Mouse (Mus musculus): ENCODE measurements around the gene Bcas3. TPM values are rescaled to one million over a fixed set of nuclear protein-coding genes. Genes with fewer than 3 reads are reported as not detected.

The Bcas3 gene
- total RNA-seq, 2 experiments from 2014 or later: 19.8 to 22.1 TPM

GRCm38 (mm10) chr11:85367823-85368222 is 14.9 kb downstream of the Bcas3 start:
- no peak for ATAC-seq (replicated peaks; ENCODE audit: poor library complexity)

DNA sequence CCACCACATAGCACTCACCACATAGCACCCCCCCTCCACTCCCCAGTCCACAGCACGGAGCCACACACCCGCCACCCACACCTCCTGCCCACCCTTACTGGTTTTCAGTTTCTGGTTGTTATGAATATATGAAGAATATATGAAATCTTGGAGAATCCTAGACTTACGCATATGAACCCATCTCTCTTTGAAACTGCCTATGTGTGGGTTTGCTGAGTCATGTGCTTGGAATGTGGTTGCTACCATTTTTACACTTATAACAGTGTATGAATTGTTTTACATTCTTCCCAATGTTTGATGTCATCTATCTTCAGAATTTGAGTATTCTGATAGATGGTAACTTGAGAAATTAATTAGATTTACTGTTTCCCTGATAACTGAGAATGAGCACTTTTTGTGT is 26.1 kb downstream of the Bcas3 start:
- ATAC-seq (replicated peaks; ENCODE audit: poor library complexity): no peak

DNA sequence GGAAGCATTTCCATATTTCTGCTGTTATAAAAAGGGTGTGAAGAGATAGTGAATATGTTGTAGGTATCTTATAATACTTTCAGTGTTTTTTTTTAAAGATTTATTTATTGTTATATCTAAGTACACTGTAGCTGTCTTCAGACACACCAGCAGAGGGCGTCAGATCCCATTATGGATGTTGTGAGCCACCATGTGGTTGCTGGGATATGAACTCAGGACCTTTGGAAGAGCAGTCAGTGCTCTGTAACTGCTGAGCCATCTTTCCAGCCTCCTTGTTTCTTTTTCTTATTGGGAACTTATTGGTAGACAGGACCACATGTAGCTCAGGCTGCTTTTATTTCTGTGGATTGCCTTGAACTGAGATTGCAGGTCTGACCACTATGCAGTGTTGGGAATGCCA is 27.1 kb downstream of the Bcas3 start:
- ATAC-seq (replicated peaks; ENCODE audit: poor library complexity): no peak

GRCm38 (mm10) chr11:85382055-85382454 is 29.1 kb downstream of the Bcas3 start:
- ATAC-seq (replicated peaks; ENCODE audit: poor library complexity): peak; percentile 91

DNA sequence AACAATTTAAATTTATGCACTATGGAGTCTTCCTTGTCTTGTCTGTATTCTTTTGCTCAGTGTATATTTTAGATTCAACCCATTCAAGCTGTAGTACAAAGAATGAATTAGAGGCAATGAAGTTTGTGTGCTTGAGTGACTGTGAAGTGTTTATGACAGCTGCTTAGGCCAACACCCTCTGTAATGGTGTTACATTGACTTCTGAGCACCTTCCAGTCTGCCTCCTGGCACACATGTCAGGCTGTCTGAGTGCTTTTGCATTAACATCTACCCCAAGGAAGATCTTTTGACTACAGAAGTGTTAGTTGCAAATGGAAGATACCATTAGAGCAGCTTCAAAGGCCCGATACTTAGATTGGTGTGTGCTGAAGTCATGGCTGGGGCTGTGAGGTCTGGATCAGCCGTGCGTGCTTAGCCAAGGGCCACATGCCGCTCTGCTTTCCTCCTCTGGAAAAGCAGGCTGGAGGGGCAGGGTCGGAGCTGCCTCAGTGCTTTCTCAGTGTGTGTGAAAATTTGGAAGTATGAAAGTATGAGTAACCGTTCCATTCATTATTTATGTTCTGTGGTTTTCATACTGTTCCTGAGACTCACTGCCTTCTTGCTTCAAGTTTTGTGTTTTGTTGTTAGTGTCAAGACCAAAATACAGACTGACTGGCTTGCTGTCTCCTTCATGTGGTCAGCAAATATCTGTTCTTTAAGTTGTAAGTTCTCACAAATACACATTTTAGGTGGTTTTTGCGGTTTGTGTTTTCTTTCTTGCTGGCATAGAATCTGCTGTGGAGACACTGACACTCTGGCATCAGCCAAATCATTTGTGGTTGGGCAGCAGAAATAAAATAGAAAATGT is 31.2 kb downstream of the Bcas3 start:
- ATAC-seq (replicated peaks; ENCODE audit: poor library complexity): no peak

DNA sequence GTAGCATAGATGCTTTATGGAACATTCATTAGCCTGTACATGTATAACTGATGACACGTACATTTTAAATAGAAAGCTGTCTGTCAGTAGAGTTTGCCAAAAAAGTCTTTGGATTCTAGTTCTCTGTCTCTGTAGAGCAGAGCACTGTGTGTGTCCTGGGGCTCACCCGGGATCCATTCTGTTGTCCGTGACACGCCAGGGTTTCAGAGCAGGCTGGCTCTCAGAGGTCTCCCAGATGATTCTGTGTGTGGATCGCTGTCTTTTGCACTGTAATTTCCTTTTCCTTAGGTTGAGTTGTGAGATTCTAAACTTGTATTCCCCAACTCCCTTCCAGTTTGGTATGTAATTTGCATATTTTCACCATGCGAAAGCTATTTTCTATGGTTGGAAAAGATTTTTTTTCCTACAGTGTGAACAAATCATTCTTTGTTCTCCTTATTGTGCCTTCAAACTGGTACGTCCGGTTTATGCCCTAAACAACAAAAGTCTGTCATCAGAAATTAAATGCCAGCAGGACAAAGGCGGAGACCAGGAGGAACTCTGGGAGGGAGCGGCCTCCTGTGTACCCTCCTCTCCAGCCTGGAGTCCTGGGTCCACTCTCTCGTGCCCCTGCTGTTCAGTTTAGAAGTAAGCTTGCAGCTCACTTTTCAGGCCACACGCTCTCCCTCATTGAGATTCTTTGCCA is 39.4 kb downstream of the Bcas3 start:
- ATAC-seq (replicated peaks; ENCODE audit: poor library complexity): no peak

- ATAC-seq (replicated peaks; ENCODE audit: poor library complexity): no peak
These were observed 39.9 kb downstream of the Bcas3 start for GRCm38 (mm10) chr11:85392864-85393220.

GRCm38 (mm10) chr11:85393990-85394389 is 41.0 kb downstream of the Bcas3 start:
- no peak for ATAC-seq (replicated peaks; ENCODE audit: poor library complexity)

DNA sequence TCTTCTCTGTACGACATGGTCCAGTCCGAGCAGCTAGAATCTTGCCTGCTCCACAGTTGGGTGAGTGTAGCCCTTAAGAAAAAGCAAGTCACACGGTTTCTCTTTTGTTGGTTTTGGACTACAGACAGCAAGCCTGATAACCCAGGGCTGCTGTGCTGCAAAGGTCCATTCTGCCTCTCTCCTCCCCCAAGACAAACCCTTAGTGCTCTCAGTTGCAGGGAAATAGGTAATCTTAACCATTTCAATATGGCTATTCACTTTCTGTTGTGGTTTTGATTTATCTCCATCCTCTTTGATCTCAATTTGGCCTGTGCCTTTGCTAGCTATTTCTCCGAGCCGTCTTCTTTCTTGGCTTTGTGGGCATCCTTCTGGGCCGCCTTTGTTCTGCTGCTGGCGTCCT is 42.4 kb downstream of the Bcas3 start:
- no peak for ATAC-seq (replicated peaks; ENCODE audit: poor library complexity)

DNA sequence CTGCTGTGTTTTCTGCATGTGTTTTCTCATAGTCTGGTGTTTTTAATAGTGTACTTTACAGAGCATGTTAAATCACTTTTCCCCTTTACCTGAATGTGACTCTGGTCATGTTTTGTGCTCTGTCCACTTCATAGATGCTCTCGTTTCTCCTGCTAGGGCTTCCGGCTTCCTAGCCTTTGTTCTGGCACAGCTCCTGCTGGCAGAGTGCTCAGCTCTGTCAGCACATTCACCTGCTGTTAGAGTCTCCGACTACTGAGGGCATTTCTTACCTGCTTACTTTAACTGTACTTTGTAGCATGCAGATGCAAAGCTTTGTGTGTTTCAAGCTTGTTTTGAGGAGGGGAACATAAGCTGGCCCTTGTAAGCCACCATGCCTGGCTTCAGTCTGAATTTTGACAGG is 53.6 kb downstream of the Bcas3 start:
- ATAC-seq (replicated peaks; ENCODE audit: poor library complexity): no peak

DNA sequence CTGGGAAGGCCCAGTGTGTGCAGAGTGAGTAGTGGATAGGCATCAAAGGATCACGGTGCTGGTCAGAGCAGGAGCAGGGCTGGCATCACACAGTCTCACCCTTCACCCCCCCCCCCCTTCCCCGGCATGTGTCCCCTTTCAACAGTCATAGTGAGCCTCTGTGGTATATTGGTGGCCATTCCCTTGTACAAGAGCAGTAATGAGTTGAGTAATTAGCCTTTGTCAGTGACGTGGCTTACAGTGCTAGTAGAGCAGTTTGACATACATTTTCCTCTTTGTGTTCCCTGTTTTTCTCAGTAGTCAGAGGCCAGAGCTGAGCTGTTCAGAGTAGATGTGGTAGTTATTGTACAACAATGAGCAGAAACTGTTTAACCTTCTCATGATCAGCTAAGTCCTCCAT is 54.7 kb downstream of the Bcas3 start:
- ATAC-seq (replicated peaks; ENCODE audit: poor library complexity): no peak

GRCm38 (mm10) chr11:85412319-85412718 is 59.4 kb downstream of the Bcas3 start:
- ATAC-seq (replicated peaks; ENCODE audit: poor library complexity): no peak

DNA sequence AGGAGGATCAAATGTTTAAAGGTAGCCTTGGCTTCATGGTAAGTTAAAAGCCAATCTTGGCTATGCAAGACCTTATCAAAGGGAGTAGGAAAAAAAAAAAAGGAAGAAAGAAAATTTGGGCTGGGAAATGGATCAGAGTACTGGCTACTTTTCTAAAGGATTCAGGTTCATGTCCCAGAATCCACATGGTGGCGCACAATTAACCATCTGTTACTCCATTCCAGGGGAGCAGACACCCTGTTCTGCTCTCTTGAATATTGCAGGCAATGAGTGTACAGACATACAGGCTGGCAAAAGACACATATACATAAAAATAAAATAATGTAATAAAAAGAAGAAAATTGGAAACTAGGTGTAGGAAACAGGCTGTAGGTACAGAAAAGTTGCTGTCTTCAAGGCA is 61.5 kb downstream of the Bcas3 start:
- no peak for ATAC-seq (replicated peaks; ENCODE audit: poor library complexity)

DNA sequence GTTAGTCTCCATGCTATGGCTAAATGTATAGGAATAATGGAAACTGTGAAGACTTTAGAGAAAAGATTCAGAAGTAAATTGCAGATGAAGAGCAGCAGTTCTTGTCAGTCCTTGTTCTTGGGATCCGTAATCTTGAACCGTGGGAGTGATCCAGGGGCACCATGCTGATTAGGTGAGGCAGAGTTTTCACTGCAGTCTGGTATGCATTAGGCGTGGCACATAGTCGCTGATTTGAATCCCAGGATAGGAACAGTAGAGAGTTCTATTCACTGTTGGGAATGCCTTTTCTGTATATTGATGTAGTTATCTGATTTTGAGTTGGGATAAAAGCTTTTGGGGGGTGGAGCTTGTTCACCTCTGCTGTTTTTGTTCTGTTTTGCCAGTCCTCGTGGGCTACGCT is 74.4 kb downstream of the Bcas3 start:
- no peak for ATAC-seq (replicated peaks; ENCODE audit: poor library complexity)

DNA sequence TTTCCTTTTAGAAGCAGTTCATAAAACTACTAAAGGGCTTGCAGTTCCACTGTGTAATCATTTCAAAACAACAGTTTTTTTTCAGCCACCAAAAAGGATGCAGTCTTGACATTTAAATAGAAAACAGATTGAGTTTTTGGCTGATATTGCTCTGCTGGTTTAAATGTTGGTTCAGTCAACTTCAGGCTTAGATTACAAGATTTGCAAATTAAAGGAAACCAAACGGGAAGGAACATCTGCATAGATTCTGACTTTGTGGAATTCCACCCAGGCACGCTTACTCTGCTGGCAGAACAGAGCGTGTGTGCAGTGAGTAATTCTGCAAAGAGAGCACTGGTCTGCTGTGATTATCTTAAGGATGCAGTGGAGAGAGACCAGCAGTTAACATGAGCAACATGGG is 75.3 kb downstream of the Bcas3 start:
- ATAC-seq (replicated peaks; ENCODE audit: poor library complexity): no peak

- ATAC-seq (replicated peaks; ENCODE audit: poor library complexity): no peak
These were observed 77.9 kb downstream of the Bcas3 start for GRCm38 (mm10) chr11:85430743-85431448.

- peak; percentile 14; the same call in 1 of the 2 replicates for ATAC-seq (replicated peaks; ENCODE audit: poor library complexity)
These were observed 94.4 kb downstream of the Bcas3 start for GRCm38 (mm10) chr11:85447375-85447774.

DNA sequence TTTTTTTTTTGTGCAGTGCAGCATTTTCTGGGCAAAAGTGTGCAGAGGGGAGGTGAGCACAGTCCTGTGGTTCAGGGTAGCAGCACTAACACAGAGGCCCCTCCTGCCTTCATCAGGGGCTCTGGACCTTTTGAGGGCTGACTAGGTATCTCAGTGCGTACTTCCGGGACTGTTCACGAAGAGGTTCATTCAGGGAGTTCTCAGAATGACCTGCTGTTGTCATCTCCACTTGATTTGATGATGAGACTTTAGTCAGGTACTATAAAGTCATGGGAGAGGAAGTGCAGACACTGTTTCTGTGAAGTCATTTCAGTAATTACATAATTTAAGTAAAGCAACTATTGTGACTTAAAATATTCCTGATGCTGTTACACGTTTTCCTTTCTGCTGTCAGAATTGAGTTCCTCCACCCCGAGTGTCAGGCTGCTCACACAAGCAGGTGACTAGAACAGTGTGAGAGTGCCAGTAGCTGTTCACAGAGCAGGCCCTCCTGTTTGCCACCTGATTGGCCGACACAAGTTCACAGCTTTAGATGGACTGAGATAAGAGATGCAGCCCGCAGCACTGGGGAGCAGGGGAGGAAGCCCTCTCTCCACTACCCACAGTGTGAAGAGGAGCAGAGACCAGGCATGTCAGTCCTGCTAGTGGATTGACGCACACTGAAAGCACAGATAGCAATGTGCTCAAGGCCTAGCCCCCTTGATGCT is 100.8 kb downstream of the Bcas3 start:
- no peak for ATAC-seq (replicated peaks; ENCODE audit: poor library complexity)

DNA sequence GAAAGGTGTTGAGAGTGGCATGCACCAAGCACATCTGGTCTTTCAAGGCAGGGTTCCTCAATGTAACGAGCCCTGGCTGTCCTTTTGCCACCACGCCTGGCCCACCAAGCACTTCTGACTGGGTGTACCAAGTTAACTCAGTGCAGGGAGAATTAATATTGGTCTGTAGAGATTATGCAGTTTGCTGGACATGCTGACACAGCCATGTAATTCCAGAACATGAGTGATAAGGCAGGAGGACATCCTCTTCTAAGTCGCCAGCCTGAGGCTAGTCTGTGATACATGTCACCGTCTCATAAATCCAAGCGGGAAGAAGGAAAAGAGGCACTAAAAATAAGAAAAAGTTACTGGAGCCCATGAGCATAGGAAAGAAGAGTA is 101.3 kb downstream of the Bcas3 start:
- ATAC-seq (replicated peaks; ENCODE audit: poor library complexity): no peak

DNA sequence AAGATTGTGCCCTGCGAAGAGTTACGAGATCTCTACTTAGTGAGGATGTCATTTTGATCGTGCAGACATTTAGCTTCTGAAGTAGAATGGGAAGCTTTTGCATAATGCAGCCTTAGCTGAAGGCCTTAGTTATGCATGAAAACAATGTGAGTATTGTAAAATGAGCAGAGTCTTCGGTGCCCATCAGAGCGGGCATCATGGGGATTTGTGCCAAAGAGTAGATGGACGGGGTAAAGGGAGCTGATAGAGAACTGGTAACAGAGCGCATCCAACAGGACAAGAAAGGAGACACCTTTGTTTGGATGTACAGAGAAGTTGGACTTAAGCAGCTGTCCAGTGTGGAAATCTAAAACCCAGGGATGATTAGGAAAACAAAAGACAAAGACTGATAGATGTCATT is 108.6 kb downstream of the Bcas3 start:
- ATAC-seq (replicated peaks; ENCODE audit: poor library complexity): no peak

DNA sequence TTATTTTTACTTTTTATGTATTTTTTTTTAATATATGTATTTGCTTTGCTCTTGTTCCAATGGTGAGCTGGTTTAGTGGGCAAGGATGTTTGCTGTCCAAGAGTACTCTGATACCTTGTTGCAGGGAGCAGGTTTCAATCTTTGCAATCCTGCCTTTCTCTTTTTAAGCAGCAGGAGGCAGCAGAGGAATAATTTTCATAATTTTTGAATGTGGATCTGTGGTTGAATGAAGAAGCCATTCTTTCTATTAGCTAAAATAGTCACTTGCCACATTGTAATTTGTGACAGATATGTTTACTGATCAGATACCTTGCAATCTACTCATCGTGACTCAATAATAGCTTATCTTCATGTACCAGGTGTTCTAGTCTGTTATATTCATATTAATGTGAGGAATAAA is 116.6 kb downstream of the Bcas3 start:
- ATAC-seq (replicated peaks; ENCODE audit: poor library complexity): 0 out of 2 replicates have a peak, but pooled peaks have one; percentile 42
